Mouse (Mus musculus): ENCODE measurements around the gene Rtl10. TPM values are rescaled to one million over a fixed set of nuclear protein-coding genes. Genes with fewer than 3 reads are reported as not detected.
"Not testable (repeated sequence)": the region's sequence is repeated elsewhere in the genome, so short reads cannot be mapped to it uniquely, and the experiment has no call there.

Gene Rtl10
- total RNA-seq, 2 experiments from 2014 or later = 2.4 to 3.1 TPM

GRCm38 (mm10) chr16:18483839-18484238 lies 14.9 kb upstream of the Rtl10 start:
- no peak for DNase-seq

GRCm38 (mm10) chr16:18484386-18484785 lies 14.3 kb upstream of the Rtl10 start:
- DNase-seq = no peak

GRCm38 (mm10) chr16:18484794-18485435 lies 13.8 kb upstream of the Rtl10 start:
- DNase-seq = no peak

- DNase-seq = no peak
Observed at GRCm38 (mm10) chr16:18486126-18486525, 12.6 kb upstream of the Rtl10 start.

GRCm38 (mm10) chr16:18490281-18490680 lies 8.4 kb upstream of the Rtl10 start:
- no peak for DNase-seq

GRCm38 (mm10) chr16:18490894-18491293 lies 7.8 kb upstream of the Rtl10 start:
- no peak for DNase-seq

GRCm38 (mm10) chr16:18497865-18498515 lies 711 bp upstream of the Rtl10 start:
- no peak for DNase-seq

GRCm38 (mm10) chr16:18498996-18499395 lies 295 bp downstream of the Rtl10 start:
- DNase-seq = no peak

GRCm38 (mm10) chr16:18501531-18501930 lies 2.8 kb downstream of the Rtl10 start:
- DNase-seq = no peak

- DNase-seq = no peak
Observed at GRCm38 (mm10) chr16:18503566-18504342, 5.1 kb downstream of the Rtl10 start.

- DNase-seq = no peak
Observed at GRCm38 (mm10) chr16:18506524-18507199, 8.0 kb downstream of the Rtl10 start.

- DNase-seq = no peak
Observed at GRCm38 (mm10) chr16:18507200-18507549, 8.5 kb downstream of the Rtl10 start.

GRCm38 (mm10) chr16:18511741-18512140 lies 13.0 kb downstream of the Rtl10 start:
- no peak for DNase-seq

- DNase-seq = no peak
Observed at GRCm38 (mm10) chr16:18513508-18513907, 14.8 kb downstream of the Rtl10 start.

- DNase-seq = no peak
Observed at GRCm38 (mm10) chr16:18518091-18518490, 19.4 kb downstream of the Rtl10 start.

GRCm38 (mm10) chr16:18523563-18524245 lies 25.0 kb downstream of the Rtl10 start:
- no peak for DNase-seq

GRCm38 (mm10) chr16:18528656-18529055 lies 30.0 kb downstream of the Rtl10 start:
- no peak for DNase-seq

GRCm38 (mm10) chr16:18533061-18533460 lies 34.4 kb downstream of the Rtl10 start:
- not testable (repeated sequence) for DNase-seq

GRCm38 (mm10) chr16:18537407-18537990 lies 38.8 kb downstream of the Rtl10 start:
- DNase-seq = no peak

GRCm38 (mm10) chr16:18539281-18539680 lies 40.6 kb downstream of the Rtl10 start:
- no peak for DNase-seq

GRCm38 (mm10) chr16:18543151-18543829 lies 44.6 kb downstream of the Rtl10 start:
- DNase-seq = no peak

Data from gastrocnemius, postnatal 25 days (tissue).